Mouse (Mus musculus) ES-Bruce4 (cell line): ENCODE results near the gene Morc2b. TPM values are rescaled to one million over a fixed set of nuclear protein-coding genes. Genes with fewer than 3 reads are reported as not detected.

ENCODE experiments used
- H3K27ac ChIP-seq: 2 replicates; pipeline ENCODE4 v1.5.1; 2012; ENCODE audit warnings: low read length, inconsistent platforms; ENCODE audit not compliant: insufficient read depth
- H3K27me3 ChIP-seq: 2 replicates; pipeline ENCODE4 v1.6.1; 2012; ENCODE audit warnings: mild to moderate bottlenecking, low read length, inconsistent platforms; ENCODE audit not compliant: control insufficient read depth, poor library complexity, insufficient read depth, severe bottlenecking
- H3K36me3 ChIP-seq: 2 replicates; pipeline ENCODE4 v1.6.1; 2012; ENCODE audit warnings: inconsistent platforms, mild to moderate bottlenecking, low read length, moderate library complexity; ENCODE audit not compliant: control insufficient read depth, poor library complexity, insufficient read depth, severe bottlenecking
- H3K4me1 ChIP-seq: one replicate; pipeline ENCODE4 v1.8.1; 2011; ENCODE audit warnings: low read length; ENCODE audit not compliant: control insufficient read depth, insufficient read depth
- H3K4me3 ChIP-seq: 2 replicates; pipeline ENCODE4 v1.5.1; 2011; ENCODE audit warnings: low read depth, mild to moderate bottlenecking, low read length
- H3K9ac ChIP-seq: 2 replicates; pipeline ENCODE4 v1.6.1; 2012; ENCODE audit warnings: low read depth, mild to moderate bottlenecking, inconsistent platforms; ENCODE audit not compliant: poor library complexity, severe bottlenecking
- H3K9me3 ChIP-seq: replicated peaks from 2 replicates; pipeline ENCODE4 v1.6.1; 2012; ENCODE audit warnings: mild to moderate bottlenecking, low read length, inconsistent platforms; ENCODE audit not compliant: control insufficient read depth, poor library complexity, insufficient read depth, severe bottlenecking
- CTCF ChIP-seq: IDR thresholded peaks from one replicate; pipeline ENCODE4 v1.8.1; 2011; ENCODE audit warnings: low read depth, low read length
- EP300 ChIP-seq: IDR thresholded peaks from 2 replicates; pipeline ENCODE4 v1.6.1; 2011; ENCODE audit warnings: low read depth, low read length; ENCODE audit not compliant: insufficient read depth
- POLR2A ChIP-seq: IDR thresholded peaks from one replicate; pipeline ENCODE4 v1.8.1; 2011; ENCODE audit warnings: low read length; ENCODE audit not compliant: insufficient read depth
- polyA plus RNA-seq: library from polyadenylated mRNA; stranded (reverse); fragments of >200 nt; gene quantifications from 2 replicates; pipeline ENCODE4 v1.2.4, GENCODE M21; 2011; ENCODE audit warnings: low read depth; ENCODE audit not compliant: missing spikeins, insufficient read depth, insufficient read length

Morc2b gene
- polyA plus RNA-seq, 1 experiment, result 0.21 TPM

DNA sequence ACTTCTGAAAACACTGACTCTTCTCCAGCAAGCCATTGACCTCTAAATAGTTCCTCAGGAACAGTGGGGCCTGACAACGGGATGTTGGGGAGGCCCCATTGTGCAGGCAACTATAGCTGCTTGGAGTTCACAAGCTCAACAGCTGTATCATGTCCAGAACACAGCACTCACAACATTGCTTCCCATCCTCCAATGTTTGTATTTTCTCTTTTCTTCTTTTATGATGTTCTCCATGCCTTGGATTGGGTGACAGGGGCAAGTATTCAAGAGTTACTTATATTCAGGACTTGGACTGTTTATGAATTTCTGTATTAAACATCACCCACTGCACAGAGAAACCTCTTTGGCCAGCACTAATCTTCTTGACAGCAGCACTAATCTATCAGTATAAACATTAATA, 47.9 kb downstream of the Morc2b start:
- Histone ChIP-seq H3K36me3 (no peaks in the 10 kb centered on the region), H3K9me3 (no peaks in the 10 kb centered on the region), H3K9ac (no peak overlapping the region), H3K27ac (no peak overlapping the region), H3K27me3 (no peaks in the 10 kb centered on the region), H3K4me3 (no peak overlapping the region), H3K4me1 (no peaks in the 10 kb centered on the region)
- TF ChIP-seq POLR2A (no peak), CTCF (no peak), EP300 (no peak)

DNA sequence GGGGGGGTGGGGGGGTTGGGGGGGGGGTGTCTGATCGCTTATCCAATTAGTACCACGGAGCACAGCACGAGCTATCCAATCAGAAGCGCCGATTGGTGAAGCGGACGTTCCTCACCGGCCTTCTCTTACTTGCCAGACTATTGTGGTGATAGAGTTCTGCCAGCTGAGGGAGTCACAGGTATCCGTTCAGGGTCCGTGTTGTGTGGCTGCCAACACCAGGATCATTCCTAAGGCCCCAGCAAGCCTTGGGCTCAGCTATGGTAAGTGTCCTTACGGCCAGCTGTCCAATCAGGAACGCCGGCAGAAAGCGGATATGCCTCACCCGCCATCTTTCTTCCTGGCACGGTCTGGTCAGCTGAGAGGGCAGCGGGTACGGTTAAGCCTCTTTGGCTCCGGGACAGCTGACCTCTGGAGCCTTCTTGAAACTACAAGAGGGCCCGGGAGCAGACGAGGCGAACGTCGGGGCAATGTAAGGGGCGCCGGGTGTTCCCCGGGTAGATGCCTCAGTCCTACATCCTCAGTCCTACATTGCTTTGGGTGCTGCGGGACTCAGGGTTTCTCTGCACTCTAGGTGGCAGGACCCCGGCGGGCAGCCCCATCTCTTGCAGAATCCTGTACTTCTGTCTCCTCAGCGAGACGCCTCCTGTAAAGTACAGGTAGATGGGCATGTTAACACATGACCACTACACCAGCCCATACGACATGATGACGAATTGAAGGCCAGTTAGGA, 50.1 kb downstream of the Morc2b start, which contains the start of gene Zfp563:
Zfp563 (plus strand) TSS at position 91 of the 730 bp plus-strand sequence.
- H3K36me3 ChIP-seq, result no peaks in the 10 kb centered on the region
- H3K4me1 ChIP-seq, result no peaks in the 10 kb centered on the region
- TF ChIP-seq CTCF, result no peak
- no peak for TF ChIP-seq EP300
- TF ChIP-seq POLR2A, result no peak
- H3K27ac ChIP-seq, result peak within 1 kb of the TSS; percentile 62
- no peaks in the 10 kb centered on the region for H3K27me3 ChIP-seq
- no peaks in the 10 kb centered on the region for H3K9me3 ChIP-seq
- peak within 1 kb of the TSS; percentile 85 for H3K4me3 ChIP-seq
- H3K9ac ChIP-seq, result peak within 1 kb of the TSS; percentile 71

DNA sequence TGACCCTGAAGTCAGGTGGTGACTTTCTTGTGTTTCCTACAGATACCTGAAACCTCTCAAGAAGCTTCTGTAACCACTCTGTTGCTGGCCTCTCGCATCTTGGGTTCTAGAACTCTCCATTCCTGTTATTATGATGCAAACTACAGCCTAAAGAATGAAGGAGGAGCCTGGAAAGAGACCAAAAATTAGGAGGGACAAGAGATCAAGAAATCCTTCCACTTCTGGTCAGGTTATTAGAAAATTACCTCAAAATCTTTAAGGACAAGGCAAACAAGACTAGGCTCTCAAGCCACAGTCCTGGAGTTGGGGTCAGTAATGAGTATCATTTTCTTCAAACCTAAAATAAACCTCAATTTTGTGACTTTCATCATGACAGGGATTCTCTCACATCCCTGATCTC, 71.5 kb downstream of the Morc2b start, which contains the start of gene 4921501E09Rik:
4921501E09Rik (minus strand) TSS at position 101 of the 400 bp plus-strand sequence.
- Histone ChIP-seq H3K9me3 (0 out of 2 replicates have a peak, but pooled peaks cover 2% of the 10 kb centered on the region), H3K4me3 (no peak within 1 kb of the TSS), H3K27me3 (peaks cover 1% of the 10 kb centered on the region; the same call in 1 of the 2 replicates), H3K27ac (no peak within 1 kb of the TSS), H3K9ac (no peak within 1 kb of the TSS), H3K4me1 (no peaks in the 10 kb centered on the region), H3K36me3 (no peaks in the 10 kb centered on the region)
- TF ChIP-seq CTCF (no peak), EP300 (no peak), POLR2A (no peak)

Other genes with a start within 250 kb of the Morc2b start
- gene Zfp870, start 248.0 kb downstream of the Morc2b start, polyA plus RNA-seq, result 17.6 and 19.0 TPM in 2 replicates
- gene Cyp4f14, start 222.3 kb downstream of the Morc2b start, polyA plus RNA-seq, result not detected in 2 replicates
- gene Cyp4f13, start 192.3 kb downstream of the Morc2b start, polyA plus RNA-seq, result 12.7 and 18.8 TPM in 2 replicates
- 12.9 and 14.5 TPM in 2 replicates for gene Zfp472, start 173.9 kb downstream of the Morc2b start, polyA plus RNA-seq
- gene Zfp952, start 146.6 kb downstream of the Morc2b start, polyA plus RNA-seq, result 9.9 and 13.5 TPM in 2 replicates
- gene Zfp763, start 106.3 kb downstream of the Morc2b start, polyA plus RNA-seq, result 9.5 and 10.5 TPM in 2 replicates
- not detected in 2 replicates for gene 4921501E09Rik, start 71.6 kb downstream of the Morc2b start, polyA plus RNA-seq
- 5.0 and 5.5 TPM in 2 replicates for gene Zfp563, start 50.4 kb downstream of the Morc2b start, polyA plus RNA-seq
- gene Olfr55, start 28.8 kb upstream of the Morc2b start, polyA plus RNA-seq, result not detected in 2 replicates
- gene Olfr239, start 51.6 kb upstream of the Morc2b start, polyA plus RNA-seq, result not detected in 2 replicates
- gene Olfr1564, start 82.0 kb upstream of the Morc2b start, polyA plus RNA-seq, result 0.43 and 0.52 TPM in 2 replicates
- gene Zfp955a, start 115.5 kb upstream of the Morc2b start, polyA plus RNA-seq, result 13.8 and 14.0 TPM in 2 replicates
- gene Olfr63, start 125.0 kb upstream of the Morc2b start, polyA plus RNA-seq, result not detected in 2 replicates
- 9.3 and 14.8 TPM in 2 replicates for gene Zfp955b, start 149.9 kb upstream of the Morc2b start, polyA plus RNA-seq
- gene Zfp81, start 219.2 kb upstream of the Morc2b start, polyA plus RNA-seq, result 21.8 and 23.8 TPM in 2 replicates